7 mouse cellular contexts compared by ENCODE assay signal in the genomic region with DNA sequence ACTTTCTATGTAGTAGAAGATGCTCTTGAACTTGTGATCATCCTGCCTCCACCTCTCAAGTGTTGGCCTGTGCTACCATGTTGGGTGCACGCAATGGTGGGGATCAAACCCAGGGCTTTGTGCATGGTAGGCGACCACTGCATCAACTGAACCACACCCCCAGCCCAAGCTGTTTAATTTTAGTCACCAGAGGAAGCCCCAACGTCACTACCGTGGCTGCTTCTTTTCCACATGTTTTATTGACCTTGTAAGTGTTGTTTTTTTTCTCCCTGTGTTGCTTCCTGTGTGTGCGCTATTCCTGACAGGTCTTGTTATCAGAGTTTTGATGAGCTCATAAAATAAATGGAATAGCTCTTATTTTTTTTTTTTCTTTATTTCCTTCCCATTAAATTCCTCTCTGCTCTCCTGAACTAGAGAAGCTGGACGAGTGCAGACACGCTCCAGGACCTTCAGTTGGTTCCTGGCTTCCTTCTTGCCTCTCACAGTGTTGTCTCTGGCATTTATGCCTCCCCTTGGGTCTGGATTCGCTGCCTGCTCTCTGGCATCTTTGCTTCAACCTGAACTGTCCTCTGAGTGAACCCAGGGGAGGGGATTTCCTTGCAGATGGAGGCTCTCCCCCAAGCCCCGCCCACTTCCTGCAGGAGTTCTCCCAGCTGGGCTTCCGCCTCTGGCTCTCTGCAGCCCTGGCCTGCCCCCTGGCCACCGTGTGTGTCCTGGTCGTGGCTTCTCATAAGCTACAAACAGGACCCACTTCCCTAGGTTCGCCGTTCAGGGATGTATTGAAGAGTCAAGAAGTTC.
DNase-seq lines count a peak whose midpoint lies in the region; ATAC-seq lines count a peak whose summit lies in the region.

No protein-coding gene starts in this region.

- peaks cover 23% of the 10 kb centered on the region for H3K4me1 ChIP-seq in lung, embryonic 15.5 days

- H3K9me3 ChIP-seq in lung, embryonic 15.5 days = no peaks in the 10 kb centered on the region

- peak overlapping the region; percentile 39 for H3K4me2 ChIP-seq in lung, embryonic 15.5 days

- peak overlapping the region; percentile 79 for H3K27ac ChIP-seq in lung, embryonic 15.5 days

- WGBS in lung, embryonic 15.5 days = 18% methylated on average over 14 of the region's 14 CpGs

- intact Hi-C loops in gastrocnemius, postnatal 36 days (cut with DNase I) = no loop called here

- H3K27me3 ChIP-seq in lung, embryonic 15.5 days = no peaks in the 10 kb centered on the region

- peak; percentile 95 for ATAC-seq in CD4-positive, CD25-positive, alpha-beta regulatory T cell, adult 4 months
- ATAC-seq in activated CD4-positive, CD25-positive, alpha-beta regulatory T cell, adult 4 months = peak; percentile 93
- ATAC-seq in lung, embryonic 15.5 days (ENCODE audit: borderline replicate concordance, extremely low read depth, low FRiP score, low TSS enrichment) = peak; percentile 86
- ATAC-seq in frontal cortex, adult (ENCODE audit: low TSS enrichment) = no peak

- DNase-seq in gastrocnemius, postnatal 36 days = peak; percentile 62 to 75
- peak; percentile 76 for DNase-seq in kidney, adult 11 months
- peak; percentile 24 to 50 for DNase-seq in spleen, postnatal 14 days (ENCODE audit: low spot score in 2 of 2)

- H3K9ac ChIP-seq in lung, embryonic 15.5 days = no peak overlapping the region

- no peaks in the 10 kb centered on the region for H3K36me3 ChIP-seq in lung, embryonic 15.5 days

- no peak overlapping the region for H3K4me3 ChIP-seq in lung, embryonic 15.5 days
